Mouse (Mus musculus): ENCODE results near the gene Mast2. TPM values are rescaled to one million over a fixed set of nuclear protein-coding genes. Genes with fewer than 3 reads are reported as not detected.

Mast2 gene
- 42.5 TPM for polyA plus RNA-seq (2014; fragmentation: Illumina TruSeq; extraction: RNeasy Lipid Tissue Mini Kit (QIAGEN cat#74804); ENCODE audit: low read depth, low replicate concordance)

GRCm38 (mm10) chr4:116464126-116464981, at the start of gene Mast2:
Mast2 (minus strand) TSS chr4:116464183.

GRCm38 (mm10) chr4:116507425-116508218, 43.6 kb upstream of the Mast2 start, which contains the start of gene Ipp:
Ipp (plus strand) TSS chr4:116507549.

Other genes with a start within 250 kb of the Mast2 start
- 78.7 TPM for gene Pik3r3, start 242.6 kb downstream of the Mast2 start, polyA plus RNA-seq (2014; fragmentation: Illumina TruSeq; extraction: RNeasy Lipid Tissue Mini Kit (QIAGEN cat#74804); ENCODE audit: low read depth, low replicate concordance)
- gene Ipp, start 43.4 kb upstream of the Mast2 start, polyA plus RNA-seq (2014; fragmentation: Illumina TruSeq; extraction: RNeasy Lipid Tissue Mini Kit (QIAGEN cat#74804); ENCODE audit: low read depth, low replicate concordance), result 23.9 TPM
- 95.2 TPM for gene Tmem69, start 91.8 kb upstream of the Mast2 start, polyA plus RNA-seq (2014; fragmentation: Illumina TruSeq; extraction: RNeasy Lipid Tissue Mini Kit (QIAGEN cat#74804); ENCODE audit: low read depth, low replicate concordance)
- 189 TPM for gene Gpbp1l1, start 93.5 kb upstream of the Mast2 start, polyA plus RNA-seq (2014; fragmentation: Illumina TruSeq; extraction: RNeasy Lipid Tissue Mini Kit (QIAGEN cat#74804); ENCODE audit: low read depth, low replicate concordance)
- gene Ccdc17, start 132.5 kb upstream of the Mast2 start, polyA plus RNA-seq (2014; fragmentation: Illumina TruSeq; extraction: RNeasy Lipid Tissue Mini Kit (QIAGEN cat#74804); ENCODE audit: low read depth, low replicate concordance), result 9.0 TPM
- gene Nasp, start 163.8 kb upstream of the Mast2 start, polyA plus RNA-seq (2014; fragmentation: Illumina TruSeq; extraction: RNeasy Lipid Tissue Mini Kit (QIAGEN cat#74804); ENCODE audit: low read depth, low replicate concordance), result 110 TPM
- 479 TPM for gene Akr1a1, start 187.5 kb upstream of the Mast2 start, polyA plus RNA-seq (2014; fragmentation: Illumina TruSeq; extraction: RNeasy Lipid Tissue Mini Kit (QIAGEN cat#74804); ENCODE audit: low read depth, low replicate concordance)
- 2,194 TPM for gene Prdx1, start 221.4 kb upstream of the Mast2 start, polyA plus RNA-seq (2014; fragmentation: Illumina TruSeq; extraction: RNeasy Lipid Tissue Mini Kit (QIAGEN cat#74804); ENCODE audit: low read depth, low replicate concordance)
- 26.6 TPM for gene Mmachc, start 244.2 kb upstream of the Mast2 start, polyA plus RNA-seq (2014; fragmentation: Illumina TruSeq; extraction: RNeasy Lipid Tissue Mini Kit (QIAGEN cat#74804); ENCODE audit: low read depth, low replicate concordance)
- gene Ccdc163, start 244.3 kb upstream of the Mast2 start, polyA plus RNA-seq (2014; fragmentation: Illumina TruSeq; extraction: RNeasy Lipid Tissue Mini Kit (QIAGEN cat#74804); ENCODE audit: low read depth, low replicate concordance), result 26.6 TPM

All from sigmoid colon, adult 10 weeks (tissue).